Mouse (Mus musculus) myocyte (in vitro differentiated cells): ENCODE measurements around the gene Prkch.

ENCODE experiments used
- MAX ChIP-seq: IDR thresholded peaks from one replicate; pipeline ENCODE4 v1.6.1; 2011; ENCODE audit warnings: low read depth, mild to moderate bottlenecking, control low read depth
- POLR2A ChIP-seq: IDR thresholded peaks from one replicate; pipeline ENCODE4 v1.6.1; 2011; ENCODE audit warnings: low read depth, mild to moderate bottlenecking, control low read depth, moderate library complexity; ENCODE audit not compliant: insufficient read length
- TCF3 ChIP-seq: IDR thresholded peaks from one replicate; pipeline ENCODE4 v1.6.1; 2011; ENCODE audit warnings: low read depth, control low read depth; ENCODE audit not compliant: insufficient read length

GRCm38 (mm10) chr12:73673783-73674182 lies 89.2 kb downstream of the Prkch start:
- TF ChIP-seq MAX = no peak
- no peak for TF ChIP-seq POLR2A
- no peak for TF ChIP-seq TCF3
